Mouse (Mus musculus): Measurements from ENCODE around the gene Mef2b.
A peak's percentile ranks its signal among the peaks of the same experiment; 100 is the strongest.

DNA sequence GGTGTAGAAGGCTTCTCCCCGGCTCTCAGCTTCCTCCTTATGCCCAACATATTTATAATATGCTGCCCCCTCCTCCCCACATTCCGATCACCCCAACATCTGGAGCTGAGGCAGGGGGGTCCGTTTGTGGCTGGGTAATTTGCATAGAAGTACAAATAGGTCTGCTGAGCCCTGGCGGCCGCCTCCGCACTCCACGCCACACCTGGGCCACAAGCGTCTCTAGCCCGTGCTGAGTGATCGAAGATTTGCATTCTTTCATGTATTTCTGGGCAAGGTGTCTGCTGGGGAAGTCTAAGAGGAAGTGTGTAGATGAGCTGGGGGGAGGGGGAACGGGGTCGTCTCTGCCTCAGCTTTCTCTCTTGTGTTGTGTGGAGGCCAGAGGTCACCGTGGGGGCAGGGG is 20.5 kb downstream of the Mef2b start:
- TF ChIP-seq POLR2A (IDR thresholded peaks at IDR 0.05; ENCODE audit: low read depth, low read length) (peak; percentile 45; the same call in 1 of the 2 replicates), BHLHE40 (IDR thresholded peaks at IDR 0.05; ENCODE audit: low read depth, low read length) (peak; percentile 99), KAT2A (IDR thresholded peaks at IDR 0.05; ENCODE audit: insufficient replicate concordance, low read length) (no peak), TCF12 (IDR thresholded peaks at IDR 0.05; ENCODE audit: low read depth, low read length) (peak; percentile 99), CTCF (conservative IDR thresholded peaks at IDR 0.05 in 1 of 2, IDR thresholded peaks at IDR 0.05 in 1 of 2; ENCODE audit: low read depth in 2 of 2, low read length in 2 of 2) (no peak), HCFC1 (IDR thresholded peaks at IDR 0.05; ENCODE audit: low read depth, low read length) (peak; percentile 46), ZMIZ1 (IDR thresholded peaks at IDR 0.05; ENCODE audit: low read depth, low read length) (no peak), EP300 (IDR thresholded peaks at IDR 0.05; ENCODE audit: low read length) (peak; percentile 91)
